Mouse (Mus musculus): ENCODE results near the gene BC004004.
"Not testable (repeated sequence)": the region's sequence is repeated elsewhere in the genome, so short reads cannot be mapped to it uniquely, and the experiment has no call there.

BC004004 gene

DNA sequence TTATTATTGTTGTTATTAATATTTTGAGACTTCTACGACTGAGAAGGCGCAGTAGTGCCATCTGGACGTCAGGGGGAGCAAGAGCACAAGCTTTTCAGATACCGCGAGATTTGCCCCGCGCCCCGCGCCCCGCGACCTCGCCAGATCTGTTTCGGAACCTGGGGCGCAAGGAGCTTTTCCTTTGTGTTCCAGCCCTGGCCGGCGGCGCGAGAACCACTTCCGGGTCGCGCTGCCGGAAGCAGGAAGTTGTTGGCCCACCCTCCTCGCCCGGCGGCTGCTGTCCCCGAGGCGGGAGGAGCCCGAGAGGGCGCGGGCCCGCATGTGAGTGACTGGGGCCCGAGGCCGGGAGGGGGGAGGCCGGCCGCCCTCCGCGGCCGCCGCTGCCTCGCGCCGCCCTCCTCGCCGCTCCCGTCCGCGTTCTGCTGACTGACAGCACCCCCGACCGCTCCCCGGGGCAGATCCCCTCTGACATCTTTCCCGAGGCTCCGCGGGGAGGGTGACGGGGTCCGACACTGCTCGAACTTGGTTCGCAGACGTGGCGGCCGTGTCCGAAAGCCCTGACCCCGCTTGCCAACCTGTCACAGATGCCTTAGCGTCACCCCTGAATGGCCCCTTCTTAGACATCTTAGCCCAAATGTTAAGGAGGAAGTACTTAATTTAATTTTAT is at the start of gene BC004004:
Gene BC004004 (plus strand): TSS at position 107 of the 667 bp plus-strand sequence.
- peak; percentile 95 to 98 for DNase-seq

DNA sequence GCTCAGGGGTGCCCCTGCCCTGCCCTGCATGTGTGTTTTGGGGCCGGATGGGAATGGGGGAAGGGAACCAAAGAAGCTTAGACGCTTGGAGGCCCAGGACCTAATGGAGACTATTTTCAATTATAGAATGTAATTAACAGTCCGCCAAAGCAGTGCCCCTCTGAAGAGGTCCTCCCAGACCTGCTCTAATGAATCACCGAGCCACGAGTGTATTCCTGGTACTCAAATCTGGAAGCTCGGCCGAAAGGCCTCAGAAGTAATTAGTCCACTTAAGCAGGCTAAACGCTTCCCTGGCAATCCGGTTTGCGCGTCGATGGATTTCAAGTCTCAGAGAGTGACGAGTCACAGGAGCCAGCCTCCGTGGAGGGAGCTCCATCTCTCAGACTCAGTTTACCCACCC is 48.0 kb upstream of the BC004004 start:
- DNase-seq, result no peak

DNA sequence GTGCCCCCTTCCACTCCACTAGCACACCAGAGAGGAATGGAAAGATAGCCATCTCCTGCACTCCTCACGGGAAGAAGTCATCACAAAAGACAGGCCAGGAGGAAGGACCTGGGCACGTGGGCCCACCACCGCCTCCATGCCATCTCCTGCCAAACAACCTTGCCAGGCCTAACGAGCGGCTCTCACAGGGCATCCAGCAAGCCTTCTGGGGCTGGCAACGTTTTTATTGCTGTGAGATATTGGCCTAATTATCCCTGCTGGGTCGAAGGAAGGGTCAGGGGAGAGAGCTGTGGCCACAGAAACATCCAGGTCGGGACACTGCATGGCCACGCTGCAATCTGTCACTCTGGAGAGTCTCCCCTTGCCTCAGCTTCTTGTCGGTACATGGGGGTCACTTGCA is 37.5 kb upstream of the BC004004 start:
- DNase-seq, result peak in 1 of 2 experiments; percentile 22

DNA sequence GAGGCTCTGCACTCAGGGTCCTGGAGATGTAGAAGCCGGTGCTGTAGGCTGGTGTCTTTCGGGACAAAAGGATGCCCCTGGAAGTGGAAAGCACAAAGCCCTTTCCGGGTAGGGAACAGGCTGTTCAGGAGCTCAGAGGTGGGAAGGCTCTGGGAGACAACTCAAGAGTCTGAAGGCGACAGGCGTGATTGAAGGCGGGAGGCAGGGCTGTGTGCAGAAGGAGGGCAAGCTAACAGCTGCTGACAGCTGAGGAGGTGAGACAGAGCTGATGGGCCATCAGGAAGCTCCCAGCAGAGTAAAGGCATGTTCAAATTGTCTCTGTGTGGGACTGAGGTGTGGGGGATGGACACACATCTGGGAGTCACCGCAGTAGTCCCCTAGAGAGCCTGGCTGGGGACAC is 32.5 kb upstream of the BC004004 start:
- no peak for DNase-seq

DNA sequence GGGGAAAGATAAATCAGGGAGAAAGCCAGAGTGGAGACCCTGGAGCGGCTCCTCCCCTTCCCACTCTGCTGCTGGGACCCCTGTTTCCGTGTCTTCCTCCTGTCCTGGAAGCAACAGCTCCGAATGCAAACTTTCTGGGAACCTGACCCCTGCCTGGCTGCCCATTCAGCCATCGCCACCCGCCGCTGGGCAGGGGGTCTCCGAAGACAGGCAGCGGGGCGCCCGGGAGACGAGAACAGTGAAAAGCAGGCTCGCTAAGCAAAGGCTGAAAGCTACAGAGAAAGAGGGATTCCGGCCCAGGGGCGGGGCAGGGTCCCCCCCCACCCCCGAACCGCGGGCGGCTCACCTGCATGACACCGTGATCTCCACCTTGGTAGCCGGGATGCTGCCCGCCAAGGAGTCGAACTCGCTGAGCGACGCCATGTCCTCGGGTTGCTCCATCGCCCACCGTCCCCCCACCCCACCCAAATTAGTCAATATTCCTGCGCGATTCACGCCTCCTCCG is 31.3 kb upstream of the BC004004 start:
- no peak for DNase-seq

DNA sequence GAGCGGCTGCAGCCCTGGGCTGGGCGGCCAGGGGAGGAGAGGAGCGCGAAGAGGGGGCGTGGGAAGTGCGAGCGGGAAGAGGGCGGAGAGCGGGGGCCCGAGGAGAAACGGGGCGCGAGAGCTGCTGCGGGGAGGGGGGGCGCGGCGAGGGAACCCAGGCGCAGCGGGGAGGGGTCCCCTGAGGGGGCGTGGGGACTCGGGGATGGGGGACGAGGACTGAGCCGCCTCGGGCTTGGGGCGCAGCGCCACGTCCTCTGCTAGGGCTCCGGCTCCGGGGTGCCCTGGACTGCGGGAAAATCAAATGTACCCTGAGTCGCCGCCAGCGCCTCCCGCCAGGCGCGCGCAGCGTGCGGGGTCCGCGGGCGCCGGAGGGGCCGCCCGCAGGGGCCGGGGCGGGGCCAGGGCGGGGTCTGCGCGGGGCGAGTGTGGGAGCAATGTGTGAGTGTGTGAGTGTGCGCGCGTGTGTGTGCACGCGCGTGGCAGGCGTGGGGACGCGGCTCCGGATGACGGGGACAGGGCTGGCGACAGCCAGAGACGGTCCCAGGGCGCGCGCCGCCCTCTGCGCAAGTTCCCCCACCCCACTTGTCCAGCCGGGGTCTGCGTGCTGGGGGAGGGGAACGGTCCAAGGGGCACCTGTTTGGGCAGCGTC is 30.7 kb upstream of the BC004004 start, which contains the start of gene Cpne5:
Gene Cpne5 (minus strand): TSS at position 396 of the 649 bp plus-strand sequence.
- DNase-seq, result no peak

DNA sequence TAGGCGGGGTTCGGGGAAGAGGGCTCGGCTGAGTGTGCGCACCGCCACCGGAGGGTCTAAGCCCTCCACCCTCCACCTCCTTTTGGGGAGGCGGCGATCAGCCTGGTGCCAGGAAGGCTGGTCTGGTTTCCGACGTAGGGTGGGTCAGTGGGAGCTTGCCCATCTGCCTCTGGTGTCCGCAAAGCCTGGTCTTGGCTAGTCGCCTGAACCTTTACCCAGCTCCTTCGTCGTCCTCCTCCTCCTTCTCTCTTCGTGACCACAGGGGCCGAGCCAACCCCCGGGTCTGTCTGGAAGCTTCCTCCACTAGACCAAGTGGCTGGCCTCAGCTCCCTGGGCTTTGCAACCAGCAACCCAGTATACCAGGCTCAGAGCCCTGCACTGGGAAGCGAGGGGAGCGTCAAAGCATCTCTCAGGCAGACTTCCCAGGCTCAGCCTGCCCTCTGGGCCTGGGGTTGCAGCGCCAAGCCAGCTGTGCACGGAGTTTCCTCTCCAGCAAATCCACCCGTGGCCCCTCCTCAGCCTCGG is 30.1 kb upstream of the BC004004 start:
- DNase-seq, result no peak

DNA sequence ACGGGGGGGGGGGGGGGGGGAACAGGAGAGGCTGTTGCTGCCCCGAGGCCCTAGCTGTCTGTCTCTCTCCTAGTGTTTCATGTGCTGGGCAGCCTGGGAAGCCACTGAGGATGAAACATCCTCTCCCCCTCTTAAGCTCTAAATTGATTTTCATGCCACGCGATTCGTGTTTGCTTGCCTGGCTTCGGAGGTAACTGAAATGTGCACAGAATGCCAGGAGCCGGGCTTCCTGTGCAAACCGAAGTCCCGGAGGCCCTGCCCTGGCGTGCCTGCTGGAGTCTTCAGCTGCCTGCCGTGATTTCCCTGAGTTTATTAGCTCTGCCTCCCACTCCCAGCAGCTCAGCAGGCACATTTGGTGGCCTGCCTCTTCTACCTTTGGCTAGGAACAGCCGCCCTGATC is 23.7 kb upstream of the BC004004 start:
- DNase-seq, result no peak

DNA sequence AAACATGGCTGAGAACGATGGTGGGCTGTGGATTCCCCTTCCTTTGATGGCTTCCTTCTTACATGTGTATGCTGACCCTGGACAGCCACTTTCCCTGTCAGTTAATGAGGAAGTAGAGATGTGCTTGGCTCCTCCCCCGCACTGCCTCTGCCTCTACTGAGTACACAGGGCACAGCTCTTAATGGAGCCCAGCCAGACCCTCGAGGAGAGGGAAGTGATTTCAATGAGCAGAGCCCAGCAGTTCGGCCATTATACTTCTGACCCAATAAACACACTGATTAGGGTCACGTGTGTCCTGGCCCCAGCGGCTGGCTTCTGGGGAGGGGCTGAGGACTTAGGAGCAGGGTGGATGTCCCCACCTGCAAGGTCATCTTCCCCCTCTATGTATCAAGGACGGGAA is 22.9 kb upstream of the BC004004 start:
- DNase-seq, result no peak

DNA sequence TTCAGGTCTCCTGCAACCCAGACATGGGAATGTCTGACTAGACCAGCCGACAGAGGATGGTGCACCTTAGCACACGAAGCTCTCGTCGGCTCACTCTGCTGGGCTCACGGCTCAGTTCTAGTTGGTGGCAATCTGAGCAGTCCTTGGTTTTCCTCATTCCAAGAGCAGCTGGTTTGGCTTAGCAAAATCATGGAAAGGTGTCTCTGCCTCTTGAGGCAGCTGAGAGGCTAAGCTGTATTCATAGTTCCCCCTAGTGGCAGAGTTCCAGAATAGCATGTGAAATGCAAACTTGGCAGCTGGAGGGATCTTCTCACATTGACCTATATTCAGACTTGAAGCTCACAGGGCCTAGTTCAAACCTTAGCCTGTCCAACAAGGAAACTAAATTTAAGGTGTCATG is 22.0 kb upstream of the BC004004 start:
- peak in 1 of 2 experiments; percentile 39 for DNase-seq

DNA sequence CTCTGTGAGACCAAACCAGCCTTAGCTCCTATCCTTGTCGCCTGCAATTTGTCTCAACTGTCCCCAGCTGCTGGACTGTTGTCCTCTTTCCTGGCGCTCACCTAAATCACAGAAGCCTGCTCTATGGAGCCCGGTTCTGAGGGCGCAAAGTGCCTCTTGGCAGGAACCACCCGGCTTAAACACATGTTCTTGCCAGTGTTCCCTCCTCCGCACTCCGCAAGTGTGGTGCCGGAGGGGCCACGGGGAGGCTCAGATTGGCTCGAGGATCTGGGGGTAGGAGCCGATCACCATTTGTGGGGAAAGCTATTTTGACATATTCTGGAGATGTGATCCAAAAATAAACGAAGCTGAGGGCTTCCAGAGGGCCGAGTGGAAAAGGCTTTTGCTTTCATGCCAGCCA is 20.7 kb upstream of the BC004004 start:
- no peak for DNase-seq

DNA sequence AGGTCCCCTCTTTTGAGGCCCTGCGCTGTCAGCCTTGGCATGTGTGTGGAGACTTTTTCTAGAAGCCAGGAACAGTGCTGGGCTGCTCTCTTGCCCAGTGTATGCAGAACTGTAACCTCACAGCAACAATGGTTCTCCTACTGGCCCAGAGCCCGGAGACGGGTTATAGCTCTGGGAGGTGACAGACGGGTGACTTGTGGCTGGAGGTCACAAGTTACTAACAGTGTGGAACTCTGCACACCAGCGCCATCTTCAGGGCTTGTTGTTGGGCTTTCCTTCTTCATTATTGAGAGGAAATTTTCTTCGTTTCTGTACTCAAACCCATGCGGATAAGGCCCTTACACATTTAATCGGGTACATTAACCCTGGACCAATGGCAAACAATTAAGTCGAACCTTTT is 19.1 kb upstream of the BC004004 start:
- no peak for DNase-seq

DNA sequence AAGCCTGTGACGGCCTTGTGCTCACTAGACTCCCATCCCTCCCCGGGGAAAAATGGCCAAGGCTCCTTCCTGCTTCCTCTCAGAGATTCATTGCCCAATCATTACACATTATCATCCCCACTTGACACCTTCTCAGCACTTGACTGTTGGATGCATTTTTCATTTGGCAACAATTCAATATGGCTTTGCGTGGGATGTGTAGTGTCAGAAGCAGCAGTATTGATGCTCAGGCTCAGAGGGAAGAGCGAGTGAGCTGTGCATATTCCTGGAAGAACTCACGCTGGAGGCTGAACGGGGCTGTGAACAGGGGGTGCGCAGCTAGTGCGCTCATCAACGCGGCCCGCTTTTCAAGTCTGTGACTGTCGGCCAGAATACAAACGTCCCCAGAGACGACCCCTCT is 17.6 kb upstream of the BC004004 start:
- DNase-seq, result not testable (repeated sequence)

DNA sequence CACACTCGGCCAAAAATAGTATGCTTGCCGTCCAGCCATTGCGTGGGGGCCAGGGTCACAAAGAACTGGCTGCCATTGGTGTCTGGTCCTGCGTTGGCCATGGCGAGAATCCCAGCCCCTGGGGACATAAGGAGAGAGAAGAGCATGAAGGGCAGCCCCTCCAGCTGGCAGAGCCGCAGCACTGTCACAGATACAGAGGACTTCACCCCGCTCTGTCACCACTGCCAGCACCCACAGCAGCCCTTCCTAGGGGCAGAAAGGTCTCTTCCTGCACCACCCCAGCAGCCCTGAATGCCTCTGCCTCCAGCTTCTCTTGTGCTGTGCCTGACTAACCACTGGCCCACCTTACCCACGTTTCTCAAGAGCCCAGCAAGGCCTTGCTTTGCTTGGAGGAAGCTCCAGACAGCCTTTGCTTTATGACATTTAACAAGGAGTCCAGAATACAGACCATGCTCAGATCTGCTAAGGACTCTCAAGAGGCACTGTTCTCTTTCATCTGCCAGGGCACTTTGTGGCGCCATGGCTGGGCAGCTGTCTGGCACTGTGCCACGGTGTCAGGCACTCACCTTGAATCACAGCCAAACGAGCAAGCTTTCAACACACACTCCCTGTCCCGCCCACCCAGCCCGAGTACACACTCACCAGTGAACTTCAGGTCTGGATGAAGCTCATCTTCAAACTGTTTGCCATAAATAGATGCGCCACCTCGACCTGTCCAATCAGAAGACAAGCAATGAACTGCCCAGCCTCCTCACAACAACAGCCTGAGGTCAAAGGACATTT is 16.8 kb upstream of the BC004004 start:
- no peak for DNase-seq

DNA sequence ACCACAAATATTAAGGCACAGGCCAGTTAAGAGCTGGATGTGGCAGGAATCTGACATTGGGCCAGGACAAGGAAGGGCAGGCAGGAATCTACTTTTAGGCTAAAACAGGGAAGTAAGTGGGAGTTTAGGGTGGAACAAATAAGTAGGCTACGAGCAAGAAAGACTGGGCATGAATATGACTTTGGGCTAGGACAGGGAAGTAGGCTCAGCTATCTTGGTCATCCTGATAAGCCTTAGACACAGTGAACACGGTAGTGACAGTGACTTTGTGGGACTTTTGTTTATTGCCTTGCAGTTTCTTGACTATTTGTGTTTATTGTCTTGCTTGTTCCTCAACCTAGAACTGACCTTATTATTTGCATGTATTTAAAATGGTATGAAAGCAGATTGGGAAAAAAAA is 15.4 kb upstream of the BC004004 start:
- DNase-seq, result no peak

DNA sequence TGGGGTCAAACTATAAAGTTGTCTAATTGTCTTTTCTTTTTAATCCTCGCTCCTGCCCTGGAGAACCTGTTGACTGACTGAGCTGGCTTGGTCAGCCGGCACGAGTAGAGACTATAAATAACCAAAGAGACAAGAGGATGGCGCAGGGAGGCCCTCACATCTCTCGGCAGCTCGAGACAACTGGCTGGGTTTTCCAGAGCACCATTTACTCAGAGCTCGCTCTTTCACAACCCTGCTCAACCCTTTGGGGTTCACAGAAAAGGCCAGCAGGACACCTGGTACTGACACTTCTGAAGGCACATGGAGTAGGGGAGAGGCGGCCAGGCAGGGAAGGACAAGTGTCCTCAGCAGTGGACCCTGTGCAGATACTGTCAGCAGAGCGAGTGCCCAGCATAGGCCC is 14.9 kb upstream of the BC004004 start:
- no peak for DNase-seq

DNA sequence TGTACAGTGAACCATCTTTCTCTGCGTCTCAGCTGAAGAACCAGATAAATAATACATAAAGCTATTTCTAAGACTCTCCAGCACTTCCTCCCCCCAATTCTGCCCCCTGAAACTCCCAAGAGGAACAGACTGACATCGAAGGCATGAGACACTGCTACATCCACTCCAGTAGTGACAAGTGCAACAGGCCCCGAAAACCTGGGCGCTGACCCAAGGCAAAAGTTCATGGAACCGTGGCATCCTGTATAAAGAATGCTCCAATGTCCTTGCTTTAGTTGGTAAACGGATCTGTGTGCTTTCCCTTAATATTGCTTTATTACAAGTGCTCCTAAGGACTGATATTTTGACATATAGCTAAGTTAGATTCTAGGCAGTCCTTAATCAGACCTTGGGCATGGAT is 13.8 kb upstream of the BC004004 start:
- DNase-seq, result not testable (repeated sequence)

DNA sequence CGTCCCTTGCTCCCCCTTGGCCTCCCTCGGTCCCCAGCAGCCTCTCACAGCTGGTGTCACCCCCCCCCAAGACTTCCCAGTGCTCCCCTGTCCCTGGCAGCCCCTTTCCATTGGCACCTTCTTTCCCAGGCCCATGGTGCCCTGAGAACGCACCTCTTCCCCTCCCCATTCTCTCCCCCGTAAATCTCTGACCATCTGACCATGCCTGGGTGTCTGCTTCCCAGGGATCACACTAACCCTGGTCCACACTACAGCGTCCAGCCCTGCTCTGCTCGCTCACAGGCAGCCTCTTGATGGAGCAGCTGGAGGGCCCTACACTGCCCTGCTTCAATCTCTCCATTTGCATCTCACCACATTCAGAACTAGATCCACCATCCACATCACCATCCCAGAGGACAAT is 12.1 kb upstream of the BC004004 start:
- DNase-seq, result no peak

DNA sequence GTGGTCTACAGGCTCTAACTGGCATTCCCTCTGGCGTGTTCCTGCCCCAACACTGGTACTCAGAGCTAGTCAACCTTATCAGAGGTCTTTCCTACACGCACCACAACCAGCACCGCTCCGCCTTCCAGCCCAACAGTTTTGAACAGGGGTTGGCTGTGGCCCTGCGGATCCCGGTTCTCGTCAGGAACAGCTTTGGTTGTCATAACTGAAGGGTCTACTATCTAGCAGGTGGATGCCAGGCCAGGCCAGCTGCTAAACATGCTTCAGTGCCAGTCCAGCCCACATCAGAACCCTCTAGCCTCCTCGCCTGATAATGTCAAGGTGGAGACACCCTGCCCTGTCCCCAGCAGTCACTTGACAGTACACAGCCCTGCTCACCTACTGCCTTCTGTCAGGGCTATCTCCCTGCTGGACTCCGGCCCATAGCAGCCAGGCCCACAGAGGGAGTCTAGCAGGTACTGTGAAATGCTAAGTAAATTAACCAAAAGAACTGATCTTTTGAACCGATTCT is 11.5 kb upstream of the BC004004 start:
- DNase-seq, result no peak

DNA sequence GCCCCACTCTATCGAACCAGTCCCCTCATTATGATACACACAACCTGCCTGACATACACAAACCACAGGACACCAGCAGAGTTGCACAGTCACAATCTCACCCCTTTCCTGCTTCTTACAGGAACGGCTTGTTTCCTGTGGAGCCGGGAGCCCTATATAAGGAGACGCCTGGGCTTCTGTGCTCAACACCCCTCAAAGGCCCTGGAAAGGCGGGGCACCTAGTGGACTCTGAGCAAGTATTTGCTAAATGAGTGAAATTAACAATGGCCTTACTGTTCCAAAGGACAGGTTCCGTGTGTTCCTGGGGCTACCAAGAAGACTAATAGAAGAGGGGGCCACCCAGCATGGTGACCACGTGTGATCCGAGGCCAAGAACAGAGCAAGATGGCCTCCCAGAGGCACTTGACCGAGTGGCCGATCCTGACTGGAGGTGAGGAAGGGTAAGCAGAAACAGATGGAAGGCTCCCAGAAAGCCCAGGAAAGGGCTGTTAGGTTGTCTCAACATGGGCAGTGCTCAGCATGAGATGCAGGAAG is 10.5 kb upstream of the BC004004 start:
- no peak for DNase-seq

DNA sequence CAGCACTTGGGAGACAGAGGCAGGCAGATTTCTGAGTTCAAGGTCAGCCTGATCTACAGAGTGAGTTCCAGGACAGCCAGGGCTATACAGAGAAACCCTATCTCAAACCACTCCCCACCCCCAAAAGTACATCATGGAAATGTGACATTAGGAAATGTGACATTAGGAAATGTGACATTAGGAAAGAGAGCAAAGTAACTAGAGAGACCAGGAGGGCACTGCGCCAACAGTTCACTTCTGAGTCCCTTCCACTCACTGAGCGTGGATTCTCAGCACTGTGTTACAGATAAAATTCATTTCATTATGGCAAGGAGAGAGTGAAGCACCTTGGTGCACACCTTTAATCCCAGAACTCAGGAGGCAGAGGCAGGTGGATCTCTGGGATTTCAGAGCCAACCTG is 9.7 kb upstream of the BC004004 start:
- DNase-seq, result no peak

DNA sequence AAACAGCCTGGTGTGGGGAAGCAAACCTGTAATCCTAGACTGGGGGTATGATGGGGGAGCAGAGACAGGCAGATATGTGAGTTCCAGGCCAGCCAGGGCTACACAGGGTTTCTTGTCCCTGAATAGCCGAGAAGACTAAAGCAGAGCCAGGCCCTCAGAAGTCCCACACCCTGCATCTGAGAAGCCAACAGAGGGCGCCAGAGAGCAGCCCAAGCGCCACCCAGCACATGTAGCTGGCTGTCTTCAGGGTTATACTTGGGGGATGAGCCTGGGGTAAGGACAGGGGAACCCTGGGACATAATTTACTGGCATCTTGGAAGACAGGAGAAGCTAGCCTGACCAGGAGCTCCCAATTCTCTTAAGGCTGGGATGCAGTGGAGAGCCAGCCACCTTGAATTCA is 9.1 kb upstream of the BC004004 start:
- DNase-seq, result peak; percentile 82 to 84

DNA sequence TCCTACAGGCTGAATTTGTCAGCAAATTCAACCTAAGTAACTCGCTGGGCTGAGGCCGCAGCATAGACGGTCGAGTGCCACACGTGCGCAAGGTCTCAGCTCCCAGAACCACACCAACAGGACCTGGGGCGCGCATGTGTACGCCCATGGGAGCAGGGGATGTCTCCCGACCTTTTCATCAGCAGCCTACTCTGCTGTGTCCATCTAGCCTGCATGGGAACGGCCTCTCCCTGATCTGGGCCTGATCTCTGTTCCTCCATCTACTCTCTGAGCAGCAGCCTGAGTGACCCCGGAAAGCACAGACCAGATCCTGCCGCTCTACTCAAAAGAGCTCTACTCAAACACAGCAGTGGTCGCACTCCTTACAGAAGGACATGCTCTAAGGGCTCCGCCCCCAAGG is 8.1 kb upstream of the BC004004 start:
- DNase-seq, result no peak
